Mouse (Mus musculus): Measurements from ENCODE around the gene Kansl3.

Gene Kansl3

GRCm38 (mm10) chr1:36293470-36293869 is 75.5 kb downstream of the Kansl3 start:
- DNase-seq (ENCODE audit: low read depth, low spot score): no peak
